Mouse (Mus musculus) testis, postnatal 10 days (tissue): ENCODE results near the gene Adcyap1r1.
A peak's percentile ranks its signal among the peaks of the same experiment; 100 is the strongest.

Source experiments
- DNase-seq: peaks from one replicate; pipeline ENCODE4 v3.0.0; 2021; ENCODE audit warnings: low spot score

The Adcyap1r1 gene

DNA sequence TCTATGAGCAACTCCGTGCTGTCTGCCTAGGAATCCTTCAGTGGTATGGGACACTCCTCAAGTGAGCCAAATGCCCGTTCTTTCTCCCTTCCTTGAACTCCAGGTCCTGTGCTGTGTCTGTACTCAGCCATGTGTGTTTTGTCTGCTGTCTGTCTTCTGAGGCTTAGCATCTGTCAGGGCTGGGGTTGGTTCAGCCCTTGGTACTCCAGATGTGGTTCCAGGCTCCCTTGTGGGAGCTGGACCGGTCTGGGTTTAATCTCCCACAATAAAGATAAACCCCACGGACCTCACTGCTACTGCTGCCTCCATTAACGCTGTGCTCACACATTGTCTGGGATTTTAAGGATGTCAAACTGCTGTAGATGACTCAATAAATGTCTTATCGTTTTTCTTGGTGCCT lies 49.3 kb downstream of the Adcyap1r1 start:
- no peak for DNase-seq

DNA sequence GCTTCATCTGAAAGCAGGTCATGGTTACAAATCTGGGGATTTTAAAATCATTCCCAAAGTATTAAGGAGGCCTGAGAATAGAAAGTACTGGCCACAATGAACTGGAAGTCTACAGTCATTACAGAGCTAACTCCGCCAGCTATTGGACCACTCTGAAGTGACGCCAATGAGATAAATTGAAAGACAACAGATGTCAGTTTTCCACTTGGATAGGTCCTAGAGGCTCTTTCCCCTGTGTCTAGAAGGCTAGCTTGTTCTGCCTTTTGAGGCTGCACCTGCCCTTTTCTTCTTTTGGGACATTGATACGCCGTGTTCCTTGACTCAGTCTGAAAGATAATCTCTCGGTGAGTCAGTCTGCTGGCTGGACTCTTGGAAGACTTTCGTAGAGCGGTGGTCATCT lies 50.5 kb downstream of the Adcyap1r1 start:
- DNase-seq = no peak

DNA sequence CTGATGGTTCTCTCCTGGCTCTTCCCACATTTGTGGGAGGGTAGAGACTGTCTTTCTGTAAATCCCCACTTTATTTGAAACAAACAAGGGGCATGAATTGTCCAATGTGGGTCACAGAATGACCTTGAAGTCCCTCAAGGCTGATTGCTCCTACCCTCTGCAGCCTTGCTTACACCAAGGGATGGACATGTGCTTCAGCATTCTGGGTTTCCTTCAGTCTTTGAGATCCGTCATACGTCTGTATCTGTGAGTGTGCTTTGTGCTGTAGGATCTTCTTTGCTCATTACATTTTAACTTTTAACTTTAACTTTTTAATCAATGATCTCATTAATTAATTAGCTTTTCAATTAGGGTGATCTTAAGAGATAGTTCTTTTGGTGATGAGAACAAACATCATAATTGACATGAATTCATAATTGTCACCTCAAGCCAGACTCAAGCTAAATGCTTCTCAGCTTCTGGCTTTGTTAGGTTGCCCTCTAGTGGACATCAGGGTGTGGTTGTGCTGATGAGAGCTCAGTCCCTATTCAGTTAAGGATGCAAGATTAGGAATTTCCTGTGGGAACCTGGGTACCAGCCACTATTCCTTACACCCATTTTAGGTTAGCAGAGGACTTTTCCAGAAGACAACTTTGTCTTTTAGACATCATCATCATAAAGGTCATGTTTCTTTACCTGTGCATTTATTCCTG lies 53.2 kb downstream of the Adcyap1r1 start:
- no peak for DNase-seq

DNA sequence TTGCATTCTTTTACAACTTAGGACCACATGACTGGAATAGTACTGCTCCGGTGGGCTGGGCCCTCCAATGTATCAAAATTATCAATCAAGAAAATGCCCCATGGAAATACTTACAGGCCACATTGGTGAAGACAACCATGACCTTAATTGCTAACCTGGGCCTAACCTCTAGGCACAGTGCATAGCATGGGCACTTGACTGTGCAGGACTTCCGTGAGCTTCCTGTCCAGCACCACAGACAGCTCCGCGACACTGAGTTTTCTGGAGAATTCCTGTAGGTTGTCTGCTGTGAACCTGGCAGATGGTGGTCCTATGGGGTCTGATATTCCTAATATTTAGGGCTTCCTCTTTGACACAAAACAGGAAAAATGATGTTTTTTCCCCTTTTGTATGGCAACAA lies 54.7 kb downstream of the Adcyap1r1 start:
- DNase-seq = no peak

DNA sequence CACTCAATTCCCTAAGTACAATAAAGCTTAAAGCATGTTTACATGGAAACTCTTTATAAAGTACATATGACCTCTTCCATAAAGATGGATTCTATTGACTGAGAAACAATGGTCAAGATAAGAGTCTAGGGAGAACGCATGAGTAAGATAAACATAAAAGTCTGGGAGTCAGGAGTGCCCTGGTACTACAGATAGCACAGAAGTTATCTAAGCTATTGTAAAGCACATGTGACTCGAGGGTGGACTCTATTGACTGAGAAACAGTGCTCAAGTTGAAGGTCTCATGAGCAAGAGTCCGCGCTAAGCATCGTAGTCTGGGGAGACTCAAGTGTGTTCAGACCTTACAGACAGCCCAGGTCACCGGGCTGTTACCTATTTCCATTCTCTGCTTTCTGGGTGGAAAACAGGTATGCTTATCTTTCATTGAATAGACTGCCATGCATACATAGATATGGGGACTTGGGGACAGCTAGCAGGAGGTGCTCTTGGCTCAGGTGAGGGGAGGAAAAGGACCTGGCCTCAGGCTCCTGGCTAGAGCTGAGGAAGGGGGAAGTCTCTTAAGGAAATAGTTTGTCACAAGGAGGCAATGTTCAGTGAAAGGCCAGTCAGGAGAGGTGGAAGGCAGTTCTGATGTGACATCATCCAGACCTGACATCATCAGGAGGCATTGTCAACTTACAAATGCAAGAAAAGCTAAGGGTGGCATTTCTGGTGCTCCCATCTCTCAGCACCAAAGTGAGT lies 57.5 kb downstream of the Adcyap1r1 start:
- DNase-seq = no peak

DNA sequence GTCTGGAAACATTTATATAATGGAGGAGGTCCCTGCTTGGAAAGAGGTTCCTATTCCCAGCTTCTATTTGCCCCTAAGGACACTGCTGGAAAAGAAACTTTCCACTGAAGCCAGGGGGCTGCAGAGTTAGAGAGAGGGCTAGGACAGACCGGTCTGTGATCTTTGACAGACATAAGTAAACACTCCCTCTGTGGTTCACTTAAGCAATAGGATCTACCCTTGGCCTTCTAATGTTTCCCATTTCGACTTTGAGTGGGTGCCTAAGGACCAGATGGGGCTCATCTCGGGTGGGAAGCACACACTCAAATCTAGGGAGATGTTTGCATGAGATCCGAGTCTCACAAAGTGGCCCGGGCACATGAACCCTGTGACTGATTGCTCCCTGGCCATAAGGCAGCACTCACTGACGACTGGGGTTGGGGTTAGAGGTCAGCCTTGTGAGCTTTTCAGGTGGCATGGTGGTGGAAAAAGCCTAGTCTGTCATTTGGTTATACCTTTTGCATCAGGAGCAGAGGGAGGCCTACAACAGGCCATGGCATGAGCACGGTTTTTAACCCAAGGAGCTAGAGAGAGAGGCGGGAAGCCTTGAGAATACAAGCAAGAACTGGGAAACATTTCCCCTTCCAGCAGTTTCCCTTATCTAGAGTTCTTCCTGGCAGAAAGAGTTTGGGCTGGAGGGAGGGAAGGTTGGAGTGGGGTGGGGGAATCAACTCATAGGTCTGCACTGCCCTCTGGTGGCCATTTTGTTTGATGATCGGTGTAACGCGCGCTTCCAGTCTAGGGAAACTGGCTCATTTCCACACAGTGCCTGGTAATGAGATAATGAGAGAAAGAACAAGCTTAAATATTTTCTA lies 59.7 kb downstream of the Adcyap1r1 start:
- peak; percentile 94 for DNase-seq

DNA sequence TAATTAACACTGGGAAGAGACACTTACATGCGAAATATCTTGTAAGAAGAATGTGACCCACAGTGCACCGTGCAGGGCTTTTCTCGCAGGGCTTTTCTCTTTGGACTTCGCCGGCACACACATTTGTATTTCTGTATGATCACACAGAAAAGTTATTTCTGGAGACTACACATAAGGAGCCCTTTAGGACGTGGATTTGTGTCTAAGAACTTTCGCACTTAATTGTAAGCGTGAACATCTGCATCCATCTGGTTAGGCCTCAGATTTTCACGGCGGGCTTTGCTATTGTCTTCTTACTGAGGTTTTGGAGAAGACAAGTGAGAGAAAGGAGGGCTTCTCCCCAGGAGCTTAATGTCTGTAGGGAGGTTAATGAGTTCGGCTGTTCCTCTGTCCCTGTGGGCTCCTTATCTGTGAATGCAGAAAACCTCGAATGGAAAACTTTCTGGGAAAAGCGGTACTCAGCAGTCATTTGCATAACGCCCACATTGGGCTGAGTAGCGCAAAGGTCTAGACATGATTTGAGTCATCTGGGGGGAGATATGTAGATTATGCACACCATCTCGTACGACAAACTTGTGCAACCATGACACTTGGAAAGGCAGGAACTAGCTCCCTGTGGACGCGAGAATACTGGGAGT lies 60.4 kb downstream of the Adcyap1r1 start:
- no peak for DNase-seq

DNA sequence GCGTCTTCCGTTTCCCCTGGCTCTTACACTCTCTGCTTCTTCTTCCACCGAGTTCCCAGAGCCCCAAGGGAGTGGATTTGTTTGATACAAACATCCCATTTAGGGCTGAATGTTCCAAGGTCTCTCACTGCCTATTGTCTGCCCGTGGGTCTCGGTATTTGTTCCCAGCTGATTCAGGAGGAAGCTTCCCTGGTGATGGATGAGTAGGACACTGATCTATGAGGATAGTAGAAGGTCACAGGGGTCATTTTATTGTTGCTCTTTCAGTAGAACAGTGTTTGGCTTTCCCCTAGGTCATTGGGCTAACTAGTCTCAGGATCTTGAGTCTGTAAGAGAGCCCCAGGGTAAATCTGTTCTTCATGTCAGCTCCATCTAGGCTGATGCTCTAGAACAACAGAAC lies 61.7 kb downstream of the Adcyap1r1 start:
- DNase-seq = no peak

DNA sequence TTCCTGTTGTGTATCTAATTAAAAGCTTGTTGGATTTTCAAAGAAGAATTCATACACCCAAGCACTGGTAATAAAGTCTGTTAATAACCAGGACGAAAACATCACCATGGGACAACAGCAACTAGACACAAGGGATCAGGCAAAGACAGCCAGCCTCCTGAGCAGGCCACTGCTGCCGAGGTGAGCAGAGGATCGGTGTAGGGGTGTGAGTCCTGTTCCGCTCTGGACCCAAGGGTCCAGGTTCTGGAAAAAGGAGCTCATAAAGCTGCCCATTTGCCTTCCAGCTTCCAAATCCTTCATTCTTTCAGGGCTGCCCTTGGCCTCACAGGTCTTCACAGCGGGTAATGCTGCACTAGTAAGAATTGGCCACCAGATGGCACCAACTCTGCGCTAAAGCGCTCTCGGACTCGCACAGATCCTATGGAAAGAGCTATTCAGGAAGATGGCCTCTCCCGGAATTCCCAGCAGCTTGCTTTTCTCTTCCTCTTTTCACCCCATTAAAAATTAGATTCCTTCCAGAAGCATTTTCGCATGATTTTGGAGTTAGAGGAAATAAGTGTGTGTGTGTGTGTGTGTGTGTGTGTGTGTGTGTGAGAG lies 67.9 kb downstream of the Adcyap1r1 start:
- peak; percentile 86 for DNase-seq

DNA sequence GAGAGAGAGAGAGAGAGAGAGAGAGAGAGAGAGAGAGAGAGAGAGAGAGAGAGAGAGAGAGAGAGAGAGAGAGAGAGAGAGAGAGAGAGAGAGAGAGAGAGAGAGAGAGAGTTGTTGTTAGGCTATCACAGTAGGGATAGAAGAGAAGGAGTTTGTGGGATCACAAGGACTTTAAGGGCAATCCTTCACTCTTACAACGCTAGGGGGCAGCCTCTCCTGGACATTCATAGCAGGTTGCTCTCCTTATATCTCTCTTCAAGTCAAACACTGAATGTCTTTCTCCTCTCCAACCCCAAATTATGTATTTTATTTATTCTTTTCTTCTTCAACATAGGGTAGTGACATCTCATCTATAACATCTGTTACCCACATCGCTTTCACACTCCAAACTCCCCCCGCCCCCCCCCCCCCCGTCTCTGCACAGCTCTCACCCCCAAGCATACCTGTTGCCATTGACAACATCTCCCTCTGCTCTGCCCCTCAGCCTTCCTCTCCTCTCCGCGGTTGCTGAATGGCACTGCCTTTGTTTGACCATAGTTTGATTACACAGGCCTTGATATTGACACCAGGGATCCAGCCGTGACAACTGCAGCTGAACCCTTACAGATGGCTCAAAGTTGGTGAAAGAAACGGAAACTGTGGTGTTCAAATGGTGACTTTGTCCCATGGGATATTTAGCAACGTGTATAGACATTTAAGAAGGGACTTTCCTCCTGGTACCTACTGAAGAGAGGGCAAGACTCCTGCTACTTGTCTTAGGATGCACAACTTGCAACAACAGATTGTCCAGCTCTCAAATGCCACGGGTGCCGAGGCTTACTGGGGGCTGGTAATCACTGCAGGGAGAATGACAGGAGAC lies 68.7 kb downstream of the Adcyap1r1 start:
- DNase-seq = peak; percentile 58

DNA sequence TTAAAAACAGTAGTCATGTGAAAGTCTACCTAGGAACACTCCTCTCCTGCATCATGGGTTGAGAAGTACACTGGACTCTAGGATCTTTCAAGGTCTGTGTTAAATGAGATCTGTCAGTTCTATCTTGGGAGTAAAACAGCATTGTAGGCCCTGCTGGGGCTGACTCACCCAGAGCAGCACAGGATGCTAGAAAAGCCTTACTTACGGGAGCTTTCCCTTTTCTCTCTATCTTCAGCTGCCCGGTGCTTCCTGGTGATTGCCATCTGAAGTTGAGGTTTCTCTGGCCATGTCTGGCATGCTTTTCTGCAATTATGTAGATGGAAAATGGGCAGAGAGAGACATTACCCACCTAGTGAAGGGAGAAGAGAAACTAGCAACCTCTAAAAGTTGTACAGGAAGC lies 84.7 kb downstream of the Adcyap1r1 start:
- DNase-seq = no peak

DNA sequence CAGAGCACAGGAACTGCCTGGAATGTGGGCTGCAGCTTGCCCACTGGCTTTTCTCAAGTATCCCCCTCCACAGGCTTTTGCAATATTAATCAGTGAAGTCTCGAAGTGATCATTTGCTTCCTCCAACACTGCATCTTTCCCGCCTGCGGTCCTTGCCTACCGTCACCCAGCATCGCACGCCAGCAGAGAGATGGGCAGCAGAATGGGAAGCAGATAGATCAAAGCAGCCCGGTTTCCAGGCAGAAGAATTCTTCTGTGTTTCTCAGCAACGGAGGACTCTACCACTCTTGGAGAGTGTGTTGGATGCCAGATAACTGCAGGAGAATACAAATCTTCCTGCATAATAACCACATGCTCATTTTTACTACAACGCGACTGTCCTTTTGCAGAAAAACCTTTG lies 87.4 kb downstream of the Adcyap1r1 start:
- no peak for DNase-seq

DNA sequence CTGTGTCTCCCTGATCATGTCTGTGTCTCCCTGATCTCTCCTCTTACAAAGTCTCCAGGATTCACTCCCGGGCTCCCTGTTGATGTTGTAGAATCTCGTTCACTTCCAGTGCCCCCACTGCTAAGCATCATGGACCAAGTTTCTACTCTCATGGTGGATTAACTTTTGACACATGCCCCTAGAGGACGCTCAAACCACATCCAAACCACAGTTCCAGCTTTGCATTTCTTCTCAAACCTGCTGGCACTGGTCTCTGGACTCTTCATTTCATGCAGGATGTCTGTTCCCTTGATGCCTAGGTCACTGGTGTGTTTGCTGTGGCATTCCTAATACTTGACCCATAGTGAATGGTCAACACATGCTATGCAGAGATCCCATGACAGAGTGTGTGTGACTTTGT lies 90.6 kb downstream of the Adcyap1r1 start:
- no peak for DNase-seq

DNA sequence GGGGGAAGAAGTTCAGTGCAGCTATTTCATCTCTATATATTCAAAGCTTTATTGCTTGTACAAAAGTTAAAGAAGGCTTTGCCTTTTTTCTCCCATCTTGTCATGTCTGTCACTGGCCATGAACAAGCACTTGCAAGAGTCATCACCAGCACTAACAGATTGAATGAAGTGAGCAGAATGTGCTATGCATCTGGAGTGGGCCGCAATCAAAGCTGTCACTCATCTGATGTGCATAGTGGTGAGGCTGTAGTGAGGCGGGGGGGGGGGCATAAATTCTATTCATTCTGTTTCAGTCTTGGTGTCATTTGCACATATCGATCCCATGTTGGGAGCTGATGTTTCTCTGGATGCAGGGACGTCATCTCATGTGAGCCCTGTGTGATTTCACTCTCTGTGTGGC lies 91.6 kb downstream of the Adcyap1r1 start:
- no peak for DNase-seq

DNA sequence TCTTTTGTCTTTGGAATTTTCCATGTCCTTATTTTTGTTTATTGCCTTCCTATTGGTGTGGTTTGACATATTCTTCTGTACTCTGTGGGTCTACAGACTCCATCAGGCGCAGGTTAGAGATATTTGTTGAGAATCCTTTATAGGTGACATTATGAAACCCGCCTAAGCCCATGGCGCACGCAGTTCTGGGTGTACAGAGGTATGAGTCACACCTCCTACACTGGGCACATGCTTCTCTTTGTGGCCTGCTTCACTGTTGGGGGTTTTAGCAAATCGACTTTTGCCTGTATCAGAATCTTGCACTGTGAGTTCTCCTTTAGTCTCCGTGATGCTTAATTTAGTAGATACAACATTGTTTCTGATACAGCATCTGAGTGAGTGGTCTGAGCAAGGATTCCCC lies 97.4 kb downstream of the Adcyap1r1 start:
- no peak for DNase-seq

DNA sequence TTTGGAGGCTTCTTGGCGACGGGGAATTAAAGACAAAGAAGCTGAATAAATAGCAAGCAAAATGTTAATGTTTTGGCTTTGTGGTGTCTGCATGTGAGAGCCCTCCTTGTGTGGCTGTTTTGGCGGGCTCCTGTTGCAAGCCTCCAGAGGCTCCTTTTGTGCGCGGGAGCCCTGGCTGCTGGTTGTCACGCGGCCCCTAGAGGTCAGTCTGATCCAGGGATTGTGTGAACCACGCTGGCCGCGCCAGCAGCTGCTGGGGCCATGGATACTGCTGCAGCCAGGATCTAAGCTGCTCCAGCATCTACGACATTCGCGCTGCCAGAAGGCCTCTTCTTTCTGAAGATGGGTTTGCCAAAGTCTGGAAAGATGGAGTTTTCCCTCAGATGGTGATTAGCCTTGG lies 99.1 kb downstream of the Adcyap1r1 start:
- peak; percentile 43 for DNase-seq
